Mouse (Mus musculus) brain, embryonic 14.5 days (tissue): ENCODE measurements around the gene Clca3a2.
"Not testable (repeated sequence)": the region's sequence is repeated elsewhere in the genome, so short reads cannot be mapped to it uniquely, and the experiment has no call there.

ENCODE experiments used
- CTCF ChIP-seq: fragments of 200-500 bp; IDR thresholded peaks from 2 replicates; pipeline ENCODE4 v1.5.1; 2012; ENCODE audit warnings: inconsistent platforms, mild to moderate bottlenecking, moderate library complexity, borderline replicate concordance; ENCODE audit not compliant: insufficient read depth, insufficient read length; ENCODE audit errors: extremely low read depth
- POLR2A ChIP-seq: fragments of 200-500 bp; IDR thresholded peaks from 2 replicates; pipeline ENCODE4 v1.6.1; 2012; ENCODE audit warnings: mild to moderate bottlenecking, inconsistent platforms, borderline replicate concordance; ENCODE audit not compliant: poor library complexity, insufficient read depth, insufficient read length, severe bottlenecking; ENCODE audit errors: extremely low read depth

- not testable (repeated sequence) for TF ChIP-seq POLR2A, CTCF
These were observed 29.8 kb upstream of the Clca3a2 start, which contains the start of gene Clca3b for GRCm38 (mm10) chr3:144849014-144849556.
